Mouse (Mus musculus) testis, adult 2 months (tissue): Measurements from ENCODE around the gene Oaz1. TPM values are rescaled to one million over a fixed set of nuclear protein-coding genes. Genes with fewer than 3 reads are reported as not detected.
A peak's percentile ranks its signal among the peaks of the same experiment; 100 is the strongest.

Experiments used
- H3K27ac ChIP-seq: fragments of 200-500 bp; 2 replicates; pipeline ENCODE4 v1.5.1; 2012; ENCODE audit warnings: low read depth, low read length; ENCODE audit not compliant: control insufficient read depth, insufficient read depth
- H3K27me3 ChIP-seq: fragments of 200-500 bp; 2 replicates; pipeline ENCODE4 v1.6.1; 2012; ENCODE audit warnings: mild to moderate bottlenecking, low read length, moderate library complexity; ENCODE audit not compliant: control insufficient read depth, insufficient read depth
- H3K36me3 ChIP-seq: fragments of 200-500 bp; 2 replicates; pipeline ENCODE4 v1.6.1; 2012; ENCODE audit warnings: mild to moderate bottlenecking, low read length; ENCODE audit not compliant: control insufficient read depth, insufficient read depth
- H3K4me1 ChIP-seq: fragments of 200-500 bp; 2 replicates; pipeline ENCODE4 v1.6.1; 2012; ENCODE audit warnings: low read length; ENCODE audit not compliant: control insufficient read depth, insufficient read depth
- H3K4me3 ChIP-seq: fragments of 200-500 bp; 2 replicates; pipeline ENCODE4 v1.5.1; 2012; ENCODE audit warnings: low read depth, mild to moderate bottlenecking, low read length, moderate library complexity, mixed read lengths; ENCODE audit not compliant: control insufficient read depth
- CTCF ChIP-seq: fragments of 200-500 bp; IDR thresholded peaks from 2 replicates; pipeline ENCODE4 v1.5.1; 2012; ENCODE audit warnings: low read depth, mild to moderate bottlenecking, inconsistent platforms, low read length, moderate library complexity; ENCODE audit not compliant: control insufficient read depth, insufficient read depth, insufficient replicate concordance
- POLR2A ChIP-seq: fragments of 200-500 bp; IDR thresholded peaks from 2 replicates; pipeline ENCODE4 v1.6.1; 2012; ENCODE audit warnings: low read depth, mild to moderate bottlenecking, inconsistent platforms, low read length, moderate library complexity; ENCODE audit not compliant: control insufficient read depth
- polyA plus RNA-seq: library from polyadenylated mRNA; depleted of rRNA; stranded (reverse); fragments of >200 nt; gene quantifications from 2 replicates; pipeline ENCODE4 v1.2.3, GENCODE M21; 2012

The Oaz1 gene
- polyA plus RNA-seq, 1 experiment, result 275 TPM

- H3K27ac ChIP-seq, result no peak within 1 kb of the TSS
- H3K4me3 ChIP-seq, result peak within 1 kb of the TSS; percentile 31; the same call in 1 of the 2 replicates
- no peaks in the 10 kb centered on the region for H3K27me3 ChIP-seq
- TF ChIP-seq CTCF, result no peak
- TF ChIP-seq POLR2A, result no peak
- peaks cover 10% of the 10 kb centered on the region for H3K4me1 ChIP-seq
- H3K36me3 ChIP-seq, result no peaks in the 10 kb centered on the region
Measured at GRCm38 (mm10) chr10:80843931-80844547, 17.6 kb downstream of the Oaz1 start, which contains the start of gene Lingo3. Gene Lingo3, minus strand, starts transcription at chr10:80844039.

DNA sequence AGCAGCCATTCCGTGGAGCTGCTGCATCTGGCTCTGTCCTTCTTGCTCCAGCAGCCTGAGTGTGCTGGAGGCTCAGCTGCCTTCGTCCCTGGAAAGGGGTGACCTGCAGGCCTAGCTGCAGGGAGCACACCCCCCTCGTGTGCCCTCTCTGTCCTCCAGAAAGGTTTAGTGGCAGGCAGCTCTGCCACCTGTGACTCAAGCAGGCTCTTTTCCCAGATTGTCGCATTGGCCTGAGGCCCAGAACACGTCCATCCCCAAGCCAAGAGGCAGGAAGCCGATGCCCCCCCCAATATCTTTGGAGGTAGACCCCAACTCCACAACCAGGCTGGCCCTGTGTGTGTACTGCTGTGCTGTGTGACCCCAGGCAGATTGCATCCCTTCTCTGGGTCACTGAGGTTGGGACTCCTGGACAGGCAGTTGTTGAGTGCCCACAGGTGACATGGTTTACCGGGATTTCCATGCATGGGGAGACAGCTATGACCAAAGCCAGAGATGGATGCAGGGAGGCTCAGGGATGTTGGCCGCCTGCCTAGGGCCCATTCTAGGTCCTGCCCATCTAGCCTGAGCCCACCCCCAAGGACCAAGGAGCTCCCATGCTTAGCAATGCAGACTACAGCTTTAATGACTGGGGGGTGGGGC is 18.7 kb downstream of the Oaz1 start:
- Histone ChIP-seq H3K4me3 (no peak overlapping the region), H3K27me3 (no peaks in the 10 kb centered on the region), H3K27ac (no peak overlapping the region), H3K36me3 (no peaks in the 10 kb centered on the region), H3K4me1 (peaks cover 10% of the 10 kb centered on the region)
- TF ChIP-seq CTCF, result no peak
- no peak for TF ChIP-seq POLR2A

DNA sequence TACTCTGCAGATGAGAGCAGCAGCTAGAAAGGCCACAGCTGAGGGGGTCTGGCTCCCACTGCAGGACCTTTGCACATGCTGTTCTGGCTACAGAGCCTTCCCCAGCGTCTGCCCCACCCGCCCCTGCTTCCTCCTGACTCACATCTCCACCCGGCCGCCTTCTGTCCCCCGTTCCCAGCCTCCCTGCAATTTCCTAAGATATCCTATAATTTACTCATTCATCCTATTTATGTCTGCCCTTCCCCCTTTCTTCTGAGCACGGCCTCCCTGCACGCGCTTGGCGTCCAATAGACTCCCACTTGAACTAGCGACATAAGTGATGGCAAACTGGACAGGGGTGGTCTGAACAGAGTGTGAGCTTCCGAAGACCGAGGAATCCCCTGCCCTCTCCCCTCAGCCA is 19.3 kb downstream of the Oaz1 start:
- no peak overlapping the region for H3K4me3 ChIP-seq
- H3K27me3 ChIP-seq, result no peaks in the 10 kb centered on the region
- no peaks in the 10 kb centered on the region for H3K36me3 ChIP-seq
- no peak for TF ChIP-seq POLR2A
- no peak for TF ChIP-seq CTCF
- H3K27ac ChIP-seq, result no peak overlapping the region
- peaks cover 10% of the 10 kb centered on the region for H3K4me1 ChIP-seq

- Histone ChIP-seq H3K4me3 (no peak overlapping the region), H3K36me3 (no peaks in the 10 kb centered on the region; the same call in none of the 2 replicates), H3K27me3 (no peaks in the 10 kb centered on the region), H3K4me1 (peaks cover 7% of the 10 kb centered on the region), H3K27ac (no peak overlapping the region)
- TF ChIP-seq POLR2A, result no peak
- TF ChIP-seq CTCF, result no peak
Measured at GRCm38 (mm10) chr10:80848571-80848970, 22.1 kb downstream of the Oaz1 start.

DNA sequence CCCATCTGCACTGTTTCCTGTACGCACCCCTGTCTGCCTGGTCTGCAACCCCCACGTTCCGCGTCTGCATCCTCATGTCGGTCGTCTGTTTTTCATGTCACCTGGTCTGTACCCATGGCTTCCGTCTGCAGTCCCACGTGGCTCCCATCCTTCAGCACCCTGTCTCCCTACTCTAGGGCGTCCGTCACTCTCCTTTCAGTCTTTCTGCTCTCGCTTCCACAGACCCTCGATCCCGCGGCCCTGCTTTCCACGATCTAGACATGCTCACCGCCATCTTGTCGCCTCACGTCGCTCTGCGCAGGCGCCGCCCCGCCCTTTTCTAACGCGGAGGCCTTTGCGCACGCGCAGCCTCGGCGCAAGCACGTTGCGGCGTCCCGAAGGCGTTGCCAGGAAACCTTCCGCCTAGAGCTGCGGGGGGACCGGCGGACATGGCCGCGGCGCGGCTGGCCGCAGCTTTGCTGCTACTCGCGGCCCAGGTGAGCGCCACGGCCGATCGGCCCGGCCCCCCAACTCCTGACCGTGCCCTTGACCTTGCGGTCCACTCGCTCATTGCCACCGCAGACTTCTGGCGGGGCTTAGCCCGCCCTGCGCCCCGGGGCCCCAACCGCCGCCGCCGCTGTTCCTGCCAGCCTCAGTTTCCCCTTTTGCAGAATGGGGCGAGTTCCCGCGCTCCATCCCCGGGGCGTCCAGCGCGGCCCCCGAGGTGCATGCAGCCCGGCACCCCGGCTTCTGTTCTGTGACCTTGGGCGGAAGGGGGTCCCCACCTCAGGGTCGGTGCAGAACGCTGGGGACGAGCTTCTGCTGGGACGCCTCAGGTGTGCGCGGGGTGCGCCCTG is 28.7 kb downstream of the Oaz1 start, which contains the start of the genes Lsm7 and Sppl2b:
Gene Lsm7 (minus strand): TSS at position 297 of the 836 bp plus-strand sequence.
Gene Sppl2b (plus strand): TSS at position 363 of the 836 bp plus-strand sequence.
- TF ChIP-seq CTCF, result no peak
- peak; percentile 88 for TF ChIP-seq POLR2A
- H3K36me3 ChIP-seq, result no peaks in the 10 kb centered on the region; the same call in none of the 2 replicates
- H3K4me1 ChIP-seq, result peaks cover 2% of the 10 kb centered on the region
- peak within 1 kb of the TSS; percentile 34 for H3K27ac ChIP-seq
- H3K27me3 ChIP-seq, result no peaks in the 10 kb centered on the region
- H3K4me3 ChIP-seq, result peak within 1 kb of the TSS; percentile 81

DNA sequence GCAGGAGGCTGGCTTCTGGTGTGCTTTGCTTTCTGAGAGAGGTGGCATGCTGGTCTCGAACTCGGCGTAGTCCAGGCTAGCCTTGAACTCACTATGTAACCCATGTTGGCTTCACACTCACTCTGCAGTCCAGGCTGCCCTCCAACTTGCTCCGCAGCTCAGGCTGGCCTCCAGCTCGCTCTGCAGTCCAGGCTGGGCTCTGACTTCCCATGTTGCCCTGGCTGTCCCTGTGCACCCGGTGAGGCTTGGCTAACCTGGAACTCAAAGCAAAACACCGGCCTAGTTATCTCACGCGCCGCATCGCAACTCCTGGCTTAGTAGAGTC is 29.3 kb downstream of the Oaz1 start:
- TF ChIP-seq POLR2A (no peak), CTCF (no peak)
- peaks cover 2% of the 10 kb centered on the region for H3K4me1 ChIP-seq
- no peaks in the 10 kb centered on the region; the same call in none of the 2 replicates for H3K36me3 ChIP-seq
- peak overlapping the region; percentile 81 for H3K4me3 ChIP-seq
- no peaks in the 10 kb centered on the region for H3K27me3 ChIP-seq
- no peak overlapping the region for H3K27ac ChIP-seq

DNA sequence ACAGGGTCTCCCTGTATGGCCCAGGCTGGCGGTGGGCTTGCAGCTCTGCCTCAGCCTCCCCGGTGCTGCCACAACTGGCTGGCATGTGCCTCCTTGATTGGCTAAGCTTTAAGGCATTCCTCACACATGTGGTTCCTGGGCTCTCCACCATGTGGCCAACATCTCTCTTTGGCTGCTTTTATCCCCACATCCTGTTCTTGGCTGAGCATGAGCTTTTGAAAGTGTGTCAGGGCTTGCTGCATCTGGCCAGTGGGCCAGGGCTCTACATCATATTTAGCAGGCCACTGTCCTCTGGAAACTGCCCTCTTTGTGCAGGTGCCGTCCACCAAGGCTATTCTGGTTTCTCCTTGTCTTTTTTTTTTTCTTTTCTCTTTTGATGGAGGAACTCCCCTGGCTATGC is 29.8 kb downstream of the Oaz1 start:
- no peaks in the 10 kb centered on the region for H3K27me3 ChIP-seq
- peak overlapping the region; percentile 81 for H3K4me3 ChIP-seq
- H3K36me3 ChIP-seq, result no peaks in the 10 kb centered on the region; the same call in none of the 2 replicates
- TF ChIP-seq CTCF, result no peak
- TF ChIP-seq POLR2A, result no peak
- peaks cover 2% of the 10 kb centered on the region for H3K4me1 ChIP-seq
- no peak overlapping the region for H3K27ac ChIP-seq
